Mouse (Mus musculus): Measurements from ENCODE around the gene Rin3. TPM values are rescaled to one million over a fixed set of nuclear protein-coding genes. Genes with fewer than 3 reads are reported as not detected.

Rin3 gene
- polyA plus RNA-seq, 1 experiment from 2014 or later, result 6.1 TPM

DNA sequence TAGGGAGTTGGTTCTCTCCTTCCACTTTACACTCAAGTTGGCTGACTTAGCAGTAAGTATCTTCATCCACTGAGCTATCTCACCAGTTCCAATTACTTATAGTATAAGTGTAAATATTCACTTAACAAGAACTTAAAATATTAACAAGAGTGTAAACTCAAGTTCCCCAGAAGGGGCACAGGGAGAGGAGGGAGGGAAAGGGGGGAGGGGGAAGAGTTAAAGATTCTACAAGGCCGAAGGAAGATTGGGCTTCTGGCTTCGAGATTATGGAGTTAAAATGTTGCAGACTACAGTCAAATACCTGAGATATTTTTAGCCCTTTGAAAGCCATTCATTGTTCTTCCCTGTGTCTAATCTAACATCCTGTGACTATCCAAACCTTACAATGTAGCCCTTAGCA, 141.6 kb downstream of the Rin3 start:
- H3K4me1 ChIP-seq (replicated peaks; ENCODE audit: control insufficient read depth, insufficient read depth, low read length), result no peaks in the 10 kb centered on the region
- H3K4me2 ChIP-seq (ENCODE audit: low read depth, low read length, severe bottlenecking), result no peak overlapping the region
- no peak overlapping the region for H3K27ac ChIP-seq (ENCODE audit: low read depth, low read length)
- H3K9me3 ChIP-seq (ENCODE audit: control insufficient read depth, low read length), result no peaks in the 10 kb centered on the region
- no peaks in the 10 kb centered on the region for H3K36me3 ChIP-seq (ENCODE audit: control insufficient read depth, insufficient read depth, low read length)
- DNase-seq (ENCODE audit: low spot score) (no peak), ATAC-seq (replicated peaks; ENCODE audit: low FRiP score) (no peak)
- no peak overlapping the region for H3K9ac ChIP-seq (ENCODE audit: low read length)
- 80% methylated on average over 2 of the region's 2 CpGs for WGBS
- H3K27me3 ChIP-seq (ENCODE audit: control insufficient read depth, insufficient read depth, low read length), result no peaks in the 10 kb centered on the region
- H3K4me3 ChIP-seq (ENCODE audit: low read depth, low read length), result no peak overlapping the region

DNA sequence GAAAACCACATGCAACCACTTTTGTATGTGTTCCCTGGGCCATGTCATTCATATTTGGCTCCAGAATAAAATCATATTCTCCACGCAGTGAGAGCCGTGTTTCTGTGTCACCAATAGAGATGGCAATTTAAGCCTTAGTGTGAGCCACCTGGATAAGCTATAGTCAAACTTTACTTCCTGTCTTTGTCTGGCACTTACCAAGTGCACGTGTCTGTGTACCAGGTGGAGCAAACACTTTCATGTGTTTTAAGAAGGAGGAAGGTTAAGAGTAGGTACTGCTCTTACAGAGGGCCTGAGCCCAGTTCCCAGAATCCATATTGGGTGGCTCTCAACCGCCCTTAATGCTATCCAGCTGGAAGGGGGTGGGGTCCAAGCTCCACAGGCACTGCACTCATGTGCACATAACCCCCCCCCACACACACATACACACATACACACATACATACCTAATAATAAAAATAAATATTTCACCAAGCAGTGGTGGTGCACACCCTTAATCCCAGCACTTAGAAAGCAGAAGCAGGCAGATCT, 142.3 kb downstream of the Rin3 start:
- no peak overlapping the region for H3K9ac ChIP-seq (ENCODE audit: low read length)
- no peaks in the 10 kb centered on the region for H3K27me3 ChIP-seq (ENCODE audit: control insufficient read depth, insufficient read depth, low read length)
- WGBS, result 81% methylated on average over 4 of the region's 4 CpGs
- DNase-seq (ENCODE audit: low spot score) (no peak), ATAC-seq (replicated peaks; ENCODE audit: low FRiP score) (no peak)
- H3K4me2 ChIP-seq (ENCODE audit: low read depth, low read length, severe bottlenecking), result no peak overlapping the region
- no peaks in the 10 kb centered on the region for H3K9me3 ChIP-seq (ENCODE audit: control insufficient read depth, low read length)
- no peaks in the 10 kb centered on the region for H3K36me3 ChIP-seq (ENCODE audit: control insufficient read depth, insufficient read depth, low read length)
- H3K4me3 ChIP-seq (ENCODE audit: low read depth, low read length), result no peak overlapping the region
- no peak overlapping the region for H3K27ac ChIP-seq (ENCODE audit: low read depth, low read length)
- H3K4me1 ChIP-seq (replicated peaks; ENCODE audit: control insufficient read depth, insufficient read depth, low read length), result no peaks in the 10 kb centered on the region

DNA sequence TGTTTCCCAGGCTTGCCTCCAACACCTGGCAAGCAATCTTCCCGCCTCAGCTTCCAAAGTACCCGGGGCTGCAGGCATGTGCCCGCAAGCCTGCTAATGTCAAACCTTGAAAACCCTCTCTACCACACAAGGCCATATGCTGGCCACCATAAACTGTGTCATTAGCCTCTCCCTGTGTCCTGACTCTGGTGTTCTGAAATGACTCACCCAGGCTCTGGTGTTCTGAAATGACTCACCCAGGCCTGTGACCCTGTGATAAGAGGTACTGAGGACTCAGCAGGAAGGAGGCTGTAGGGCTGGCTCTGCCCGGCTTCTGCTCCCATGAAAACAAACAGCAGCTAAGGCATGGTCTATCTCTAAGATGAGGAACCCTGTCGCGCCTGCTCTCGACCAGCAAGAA, 143.4 kb downstream of the Rin3 start:
- ATAC-seq (replicated peaks; ENCODE audit: low FRiP score), result no peak
- H3K36me3 ChIP-seq (ENCODE audit: control insufficient read depth, insufficient read depth, low read length), result no peaks in the 10 kb centered on the region
- no peaks in the 10 kb centered on the region for H3K9me3 ChIP-seq (ENCODE audit: control insufficient read depth, low read length)
- DNase-seq (ENCODE audit: low spot score), result no peak
- H3K9ac ChIP-seq (ENCODE audit: low read length), result no peak overlapping the region
- no peak overlapping the region for H3K27ac ChIP-seq (ENCODE audit: low read depth, low read length)
- H3K4me1 ChIP-seq (replicated peaks; ENCODE audit: control insufficient read depth, insufficient read depth, low read length), result no peaks in the 10 kb centered on the region
- H3K27me3 ChIP-seq (ENCODE audit: control insufficient read depth, insufficient read depth, low read length), result no peaks in the 10 kb centered on the region
- no peak overlapping the region for H3K4me3 ChIP-seq (ENCODE audit: low read depth, low read length)
- 98% methylated on average over 7 of the region's 7 CpGs for WGBS
- no peak overlapping the region for H3K4me2 ChIP-seq (ENCODE audit: low read depth, low read length, severe bottlenecking)

DNA sequence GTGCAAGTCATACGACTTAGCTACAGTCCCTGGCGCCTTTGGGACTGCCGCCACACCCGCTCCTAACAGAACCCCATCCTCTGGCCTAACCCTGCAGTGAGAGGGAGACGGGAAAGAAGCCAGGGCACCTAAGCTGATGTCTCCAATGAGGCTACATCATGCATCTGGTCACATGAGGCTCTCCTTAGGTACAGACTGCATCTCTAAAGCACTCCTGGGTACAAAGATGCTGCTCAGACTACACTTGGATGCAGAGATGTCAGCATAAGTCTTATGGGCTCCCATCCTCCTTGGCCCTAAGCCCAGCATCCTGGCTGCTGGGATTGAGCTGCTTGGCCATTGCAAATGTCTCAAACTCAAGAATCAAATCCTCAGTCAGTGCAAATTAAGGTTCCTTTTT, 146.8 kb downstream of the Rin3 start:
- Histone ChIP-seq H3K36me3 (ENCODE audit: control insufficient read depth, insufficient read depth, low read length) (no peaks in the 10 kb centered on the region), H3K4me3 (ENCODE audit: low read depth, low read length) (no peak overlapping the region), H3K4me2 (ENCODE audit: low read depth, low read length, severe bottlenecking) (no peak overlapping the region), H3K27me3 (ENCODE audit: control insufficient read depth, insufficient read depth, low read length) (no peaks in the 10 kb centered on the region), H3K4me1 (replicated peaks; ENCODE audit: control insufficient read depth, insufficient read depth, low read length) (no peaks in the 10 kb centered on the region), H3K9ac (ENCODE audit: low read length) (no peak overlapping the region), H3K27ac (ENCODE audit: low read depth, low read length) (no peak overlapping the region), H3K9me3 (ENCODE audit: control insufficient read depth, low read length) (no peaks in the 10 kb centered on the region)
- 93% methylated on average over 5 of the region's 5 CpGs for WGBS
- ATAC-seq (replicated peaks; ENCODE audit: low FRiP score), result no peak
- no peak for DNase-seq (ENCODE audit: low spot score)

DNA sequence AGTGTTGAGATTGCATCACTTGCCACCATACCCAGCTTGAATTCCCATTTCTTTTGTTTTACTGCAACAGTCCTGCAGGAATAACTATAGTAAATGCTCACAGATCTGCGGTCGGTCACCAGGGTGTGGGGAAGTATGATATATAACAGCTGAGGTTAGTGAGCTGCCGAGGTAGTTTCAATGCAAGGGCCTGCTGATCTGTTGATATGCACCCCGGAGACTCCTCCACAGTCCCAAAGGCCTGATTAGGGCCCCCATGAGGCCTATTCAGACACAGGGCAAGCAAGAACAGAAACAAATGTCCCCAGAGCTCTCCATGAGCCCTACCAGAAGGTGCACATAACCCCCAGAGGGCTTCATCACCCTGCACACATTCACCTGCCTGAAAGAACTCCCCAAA, 147.4 kb downstream of the Rin3 start:
- WGBS, result 81% methylated on average over 4 of the region's 4 CpGs
- Histone ChIP-seq H3K4me2 (ENCODE audit: low read depth, low read length, severe bottlenecking) (no peak overlapping the region), H3K36me3 (ENCODE audit: control insufficient read depth, insufficient read depth, low read length) (no peaks in the 10 kb centered on the region), H3K9ac (ENCODE audit: low read length) (no peak overlapping the region), H3K27ac (ENCODE audit: low read depth, low read length) (no peak overlapping the region), H3K4me1 (replicated peaks; ENCODE audit: control insufficient read depth, insufficient read depth, low read length) (no peaks in the 10 kb centered on the region), H3K4me3 (ENCODE audit: low read depth, low read length) (no peak overlapping the region), H3K27me3 (ENCODE audit: control insufficient read depth, insufficient read depth, low read length) (no peaks in the 10 kb centered on the region), H3K9me3 (ENCODE audit: control insufficient read depth, low read length) (no peaks in the 10 kb centered on the region)
- DNase-seq (ENCODE audit: low spot score), result no peak
- no peak for ATAC-seq (replicated peaks; ENCODE audit: low FRiP score)

DNA sequence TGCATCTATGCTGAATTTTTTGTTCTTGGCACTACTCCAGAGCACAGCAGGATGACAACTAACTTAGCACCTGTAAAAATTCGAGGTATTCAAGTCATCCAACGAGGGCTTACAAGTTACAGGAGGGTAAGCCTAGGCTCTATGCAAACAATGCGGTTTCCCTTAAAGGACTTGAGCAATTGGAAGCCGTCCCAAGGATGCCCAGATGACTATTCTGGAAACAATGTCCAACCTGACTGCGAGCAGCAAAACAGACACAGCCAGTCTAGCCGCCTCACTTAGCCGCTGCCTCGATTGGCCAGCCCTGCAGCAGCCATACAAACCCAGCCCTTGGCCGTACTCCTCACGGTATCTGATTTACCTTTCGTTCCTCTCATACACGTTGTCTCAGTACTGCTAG, 149.4 kb downstream of the Rin3 start:
- WGBS, result 89% methylated on average over 12 of the region's 12 CpGs
- Histone ChIP-seq H3K27ac (ENCODE audit: low read depth, low read length) (no peak overlapping the region), H3K27me3 (ENCODE audit: control insufficient read depth, insufficient read depth, low read length) (no peaks in the 10 kb centered on the region), H3K9ac (ENCODE audit: low read length) (no peak overlapping the region), H3K4me3 (ENCODE audit: low read depth, low read length) (no peak overlapping the region), H3K36me3 (ENCODE audit: control insufficient read depth, insufficient read depth, low read length) (no peaks in the 10 kb centered on the region), H3K4me2 (ENCODE audit: low read depth, low read length, severe bottlenecking) (no peak overlapping the region), H3K4me1 (replicated peaks; ENCODE audit: control insufficient read depth, insufficient read depth, low read length) (no peaks in the 10 kb centered on the region), H3K9me3 (ENCODE audit: control insufficient read depth, low read length) (no peaks in the 10 kb centered on the region)
- no peak for DNase-seq (ENCODE audit: low spot score)
- ATAC-seq (replicated peaks; ENCODE audit: low FRiP score), result no peak

DNA sequence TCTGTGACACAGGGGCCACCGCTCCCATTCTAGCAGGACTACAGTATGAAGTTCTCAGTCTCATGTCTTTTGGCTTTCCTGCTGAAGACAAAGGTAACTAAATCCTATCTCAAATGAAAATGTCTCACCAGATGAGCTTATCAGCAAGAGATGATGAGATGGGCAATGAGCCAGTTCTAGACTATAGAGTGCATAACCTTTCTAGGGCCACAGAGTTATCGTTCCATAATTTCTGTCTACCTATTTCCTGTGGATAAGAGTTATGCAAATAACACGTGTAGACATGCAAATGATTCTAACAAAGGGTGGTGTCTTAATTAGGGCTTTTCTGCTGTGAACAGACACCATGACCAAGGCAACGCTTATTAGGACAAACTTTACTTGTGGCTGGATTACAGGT, 151.3 kb downstream of the Rin3 start:
- 84% methylated on average over 4 of the region's 4 CpGs for WGBS
- Histone ChIP-seq H3K9me3 (ENCODE audit: control insufficient read depth, low read length) (no peaks in the 10 kb centered on the region), H3K36me3 (ENCODE audit: control insufficient read depth, insufficient read depth, low read length) (no peaks in the 10 kb centered on the region), H3K27me3 (ENCODE audit: control insufficient read depth, insufficient read depth, low read length) (no peaks in the 10 kb centered on the region), H3K4me1 (replicated peaks; ENCODE audit: control insufficient read depth, insufficient read depth, low read length) (peaks cover 2% of the 10 kb centered on the region; the same call in 1 of the 2 replicates), H3K9ac (ENCODE audit: low read length) (no peak overlapping the region), H3K27ac (ENCODE audit: low read depth, low read length) (no peak overlapping the region), H3K4me2 (ENCODE audit: low read depth, low read length, severe bottlenecking) (no peak overlapping the region), H3K4me3 (ENCODE audit: low read depth, low read length) (no peak overlapping the region)
- DNase-seq (ENCODE audit: low spot score) (no peak), ATAC-seq (replicated peaks; ENCODE audit: low FRiP score) (no peak)

DNA sequence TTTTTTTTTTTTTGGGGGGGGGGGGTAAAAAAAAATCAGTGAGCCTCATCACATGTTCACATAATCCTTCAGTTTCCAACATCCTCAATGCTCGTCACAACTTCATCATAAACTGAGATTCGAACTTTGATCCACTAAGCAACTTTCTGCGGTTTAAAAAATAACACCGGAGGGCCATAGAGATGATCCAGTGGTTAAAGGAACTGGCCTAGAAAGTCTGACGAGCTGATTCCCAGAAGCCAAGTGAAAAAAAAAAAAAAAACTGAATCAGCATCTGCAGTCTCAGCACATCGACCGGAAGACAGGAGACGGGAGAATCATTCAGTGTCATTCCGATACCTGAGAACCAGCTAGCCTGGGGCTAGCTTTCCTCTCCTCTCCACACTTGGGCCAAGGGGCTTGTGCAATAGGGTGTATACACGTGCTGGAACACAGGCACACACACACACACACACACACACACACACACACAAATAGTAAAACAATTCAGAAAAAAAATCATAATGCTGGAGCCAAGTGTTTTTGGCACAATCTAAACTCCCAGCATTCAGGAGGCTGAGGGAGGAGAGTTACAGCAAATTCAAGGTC, 154.2 kb downstream of the Rin3 start:
- no peak overlapping the region for H3K4me3 ChIP-seq (ENCODE audit: low read depth, low read length)
- H3K27ac ChIP-seq (ENCODE audit: low read depth, low read length), result no peak overlapping the region
- no peaks in the 10 kb centered on the region for H3K27me3 ChIP-seq (ENCODE audit: control insufficient read depth, insufficient read depth, low read length)
- peaks cover 2% of the 10 kb centered on the region; the same call in 1 of the 2 replicates for H3K4me1 ChIP-seq (replicated peaks; ENCODE audit: control insufficient read depth, insufficient read depth, low read length)
- no peaks in the 10 kb centered on the region for H3K36me3 ChIP-seq (ENCODE audit: control insufficient read depth, insufficient read depth, low read length)
- WGBS, result 82% methylated on average over 10 of the region's 10 CpGs
- no peaks in the 10 kb centered on the region for H3K9me3 ChIP-seq (ENCODE audit: control insufficient read depth, low read length)
- no peak for ATAC-seq (replicated peaks; ENCODE audit: low FRiP score)
- no peak overlapping the region for H3K9ac ChIP-seq (ENCODE audit: low read length)
- DNase-seq (ENCODE audit: low spot score), result no peak
- H3K4me2 ChIP-seq (ENCODE audit: low read depth, low read length, severe bottlenecking), result no peak overlapping the region

DNA sequence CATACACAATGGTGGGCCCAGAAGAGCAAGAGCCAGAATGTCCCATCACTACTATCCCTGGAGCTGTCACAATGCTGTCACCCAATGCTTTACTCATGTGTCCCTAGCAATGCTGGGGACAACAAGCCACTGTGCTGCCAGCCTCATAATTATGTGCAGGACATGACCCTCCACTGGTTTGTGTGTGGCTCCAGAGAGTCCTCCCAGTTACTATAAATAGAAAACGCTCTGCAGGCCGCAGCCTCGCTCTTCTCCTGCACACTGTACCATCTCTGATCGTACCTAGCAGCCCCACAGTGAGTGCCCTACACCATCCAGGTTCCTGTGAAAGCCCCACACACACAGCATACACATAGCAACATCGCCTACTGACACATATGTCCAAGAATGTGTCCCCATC, 155.1 kb downstream of the Rin3 start:
- Histone ChIP-seq H3K9ac (ENCODE audit: low read length) (no peak overlapping the region), H3K9me3 (ENCODE audit: control insufficient read depth, low read length) (no peaks in the 10 kb centered on the region), H3K27me3 (ENCODE audit: control insufficient read depth, insufficient read depth, low read length) (no peaks in the 10 kb centered on the region), H3K36me3 (ENCODE audit: control insufficient read depth, insufficient read depth, low read length) (no peaks in the 10 kb centered on the region), H3K4me3 (ENCODE audit: low read depth, low read length) (no peak overlapping the region), H3K27ac (ENCODE audit: low read depth, low read length) (no peak overlapping the region), H3K4me2 (ENCODE audit: low read depth, low read length, severe bottlenecking) (no peak overlapping the region), H3K4me1 (replicated peaks; ENCODE audit: control insufficient read depth, insufficient read depth, low read length) (peaks cover 2% of the 10 kb centered on the region; the same call in 1 of the 2 replicates)
- ATAC-seq (replicated peaks; ENCODE audit: low FRiP score) (no peak), DNase-seq (ENCODE audit: low spot score) (no peak)
- WGBS, result 91% methylated on average over 5 of the region's 5 CpGs
